Mouse (Mus musculus): ENCODE data around the gene Cox17. TPM values are rescaled to one million over a fixed set of nuclear protein-coding genes. Genes with fewer than 3 reads are reported as not detected.

Gene Cox17
- polyA plus RNA-seq, 1 experiment from 2014 or later: 404 TPM

DNA sequence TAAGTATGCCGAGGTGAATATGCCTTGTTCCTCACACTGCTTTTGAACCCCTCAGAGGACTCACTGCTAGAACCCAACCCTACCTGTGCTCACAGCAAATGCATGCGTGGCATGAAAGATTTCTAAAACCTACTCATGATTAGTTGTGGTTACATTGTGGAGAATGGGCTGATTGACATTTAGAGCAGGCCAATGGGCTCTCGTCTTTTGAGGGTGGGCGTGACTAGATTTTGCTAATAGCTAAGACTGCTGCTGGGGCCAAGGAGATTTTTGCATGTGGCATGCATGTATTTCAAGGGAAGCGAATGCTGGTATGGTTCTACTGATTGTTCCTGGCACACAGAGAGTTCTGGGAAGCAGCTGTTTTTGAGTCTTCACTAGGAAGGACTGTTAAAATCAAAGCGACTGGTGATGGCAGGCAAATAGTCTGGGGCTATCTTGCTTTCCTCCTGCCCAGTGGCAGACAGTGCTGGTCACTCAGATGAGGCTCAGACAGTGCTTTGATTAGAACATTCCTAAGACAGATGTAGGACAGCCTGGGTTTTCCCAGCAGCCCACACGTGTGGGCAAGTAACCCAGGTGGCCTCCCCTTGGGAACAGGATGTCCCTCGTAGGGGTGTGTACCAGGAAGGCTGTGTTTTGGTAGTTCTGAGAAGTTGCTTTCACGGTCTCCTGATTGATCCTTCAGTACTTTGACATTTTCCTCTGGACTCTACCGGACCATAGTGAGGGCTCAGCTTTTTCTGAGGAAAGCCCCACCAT, 27.8 kb downstream of the Cox17 start:
- Histone ChIP-seq H3K9me3 (replicated peaks) (no peaks in the 10 kb centered on the region), H3K27me3 (replicated peaks) (no peaks in the 10 kb centered on the region), H3K4me3 (peak overlapping the region; percentile 63), H3K9ac (peak overlapping the region; percentile 70), H3K36me3 (peaks cover 23% of the 10 kb centered on the region), H3K4me2 (peak overlapping the region; percentile 70), H3K27ac (peak overlapping the region; percentile 96), H3K4me1 (peaks cover 89% of the 10 kb centered on the region)
- 0 out of 2 replicates have a peak, but pooled peaks have one; percentile 7 for ATAC-seq
- WGBS (ENCODE audit: insufficient replicate concordance): 51% methylated on average over 10 of the region's 10 CpGs

GRCm38 (mm10) chr16:38375182-38375581, 28.4 kb downstream of the Cox17 start:
- ATAC-seq: peak; percentile 22; the same call in 1 of the 2 replicates
- peaks cover 23% of the 10 kb centered on the region for H3K36me3 ChIP-seq
- H3K4me1 ChIP-seq: peaks cover 88% of the 10 kb centered on the region
- peak overlapping the region; percentile 63 for H3K4me3 ChIP-seq
- no peaks in the 10 kb centered on the region for H3K9me3 ChIP-seq (replicated peaks)
- peak overlapping the region; percentile 70 for H3K4me2 ChIP-seq
- H3K27ac ChIP-seq: peak overlapping the region; percentile 75
- H3K27me3 ChIP-seq (replicated peaks): no peaks in the 10 kb centered on the region
- peak overlapping the region; percentile 70 for H3K9ac ChIP-seq
- WGBS (ENCODE audit: insufficient replicate concordance): 18% methylated on average over 7 of the region's 7 CpGs

DNA sequence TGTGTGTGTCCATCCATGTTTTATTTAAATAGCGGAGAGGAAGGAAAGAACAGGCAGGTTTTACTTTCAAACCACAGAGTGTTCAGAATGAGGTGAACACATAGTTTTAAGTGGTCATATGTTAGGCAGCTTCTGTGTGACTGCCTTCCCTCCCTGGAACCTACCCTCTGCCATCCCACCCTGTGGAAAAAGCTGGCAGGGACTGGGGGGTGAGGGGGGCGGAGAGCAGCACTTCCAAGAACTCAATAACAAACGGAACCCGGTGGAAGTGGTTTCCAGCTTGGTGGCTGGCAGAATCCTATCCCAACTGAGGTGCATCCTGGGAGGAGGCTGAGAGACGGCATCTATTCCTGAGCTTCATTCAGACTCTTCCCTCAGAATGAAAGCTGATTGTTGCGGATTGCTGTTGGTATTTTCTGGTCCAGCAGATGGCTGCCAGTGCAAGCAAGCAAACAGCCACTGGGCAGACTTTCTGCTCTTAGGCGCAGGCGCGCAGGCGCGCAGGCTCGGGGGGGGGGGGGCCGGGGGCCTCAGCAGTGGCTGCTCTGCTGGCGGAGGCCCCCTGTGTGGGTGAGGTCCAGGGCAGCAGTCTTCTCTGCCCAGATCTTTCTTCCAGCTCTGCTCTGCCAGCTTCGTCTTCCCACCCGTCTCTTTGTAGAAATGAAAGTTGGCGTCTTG, 29.5 kb downstream of the Cox17 start:
- Histone ChIP-seq H3K9me3 (replicated peaks) (no peaks in the 10 kb centered on the region), H3K4me2 (peak overlapping the region; percentile 70), H3K4me1 (peaks cover 77% of the 10 kb centered on the region), H3K36me3 (peaks cover 23% of the 10 kb centered on the region), H3K27me3 (replicated peaks) (no peaks in the 10 kb centered on the region), H3K9ac (peak overlapping the region; percentile 70), H3K27ac (peak overlapping the region; percentile 75), H3K4me3 (peak overlapping the region; percentile 63)
- no peak for ATAC-seq
- 22% methylated on average over 17 of the region's 17 CpGs for WGBS (ENCODE audit: insufficient replicate concordance)

GRCm38 (mm10) chr16:38376841-38377249, 30.1 kb downstream of the Cox17 start:
- Histone ChIP-seq H3K9me3 (replicated peaks) (no peaks in the 10 kb centered on the region), H3K27me3 (replicated peaks) (no peaks in the 10 kb centered on the region), H3K27ac (peak overlapping the region; percentile 75), H3K9ac (peak overlapping the region; percentile 70), H3K36me3 (peaks cover 23% of the 10 kb centered on the region), H3K4me2 (peak overlapping the region; percentile 70), H3K4me1 (peaks cover 74% of the 10 kb centered on the region), H3K4me3 (peak overlapping the region; percentile 63)
- WGBS (ENCODE audit: insufficient replicate concordance): 36% methylated on average over 8 of the region's 8 CpGs
- ATAC-seq: no peak

GRCm38 (mm10) chr16:38377546-38377945, 30.8 kb downstream of the Cox17 start:
- Histone ChIP-seq H3K27me3 (replicated peaks) (no peaks in the 10 kb centered on the region), H3K9ac (no peak overlapping the region), H3K27ac (peak overlapping the region; percentile 75), H3K4me3 (no peak overlapping the region), H3K4me1 (peaks cover 72% of the 10 kb centered on the region), H3K4me2 (no peak overlapping the region), H3K36me3 (peaks cover 23% of the 10 kb centered on the region), H3K9me3 (replicated peaks) (no peaks in the 10 kb centered on the region)
- WGBS (ENCODE audit: insufficient replicate concordance): 90% methylated on average over 6 of the region's 6 CpGs
- ATAC-seq: no peak

GRCm38 (mm10) chr16:38378591-38378990, 31.8 kb downstream of the Cox17 start:
- H3K36me3 ChIP-seq: peaks cover 23% of the 10 kb centered on the region
- H3K27ac ChIP-seq: peak overlapping the region; percentile 34
- H3K9ac ChIP-seq: no peak overlapping the region
- no peak for ATAC-seq
- no peak overlapping the region for H3K4me3 ChIP-seq
- H3K4me1 ChIP-seq: peaks cover 71% of the 10 kb centered on the region
- H3K4me2 ChIP-seq: no peak overlapping the region
- H3K9me3 ChIP-seq (replicated peaks): no peaks in the 10 kb centered on the region
- no peaks in the 10 kb centered on the region for H3K27me3 ChIP-seq (replicated peaks)
- 84% methylated on average over 6 of the region's 6 CpGs for WGBS (ENCODE audit: insufficient replicate concordance)

DNA sequence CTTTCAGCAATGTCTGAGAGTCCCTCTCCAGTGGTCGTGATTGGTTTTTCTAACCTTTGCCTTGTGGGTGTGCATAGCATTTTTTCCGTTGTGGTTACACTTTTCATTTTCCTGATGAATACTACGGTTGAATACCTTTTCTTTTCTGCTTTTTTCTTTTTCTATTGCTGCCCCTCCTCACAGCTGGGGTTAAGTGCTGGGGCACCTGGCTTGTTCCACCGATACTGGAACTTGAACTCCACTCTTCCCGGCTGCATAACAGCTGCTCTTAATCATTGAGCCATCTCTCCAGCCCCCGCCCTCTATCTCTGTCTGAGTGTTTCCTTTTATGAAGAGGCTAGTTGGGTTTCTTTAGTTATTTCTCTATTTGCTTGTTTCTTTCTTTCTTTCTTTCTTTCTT, 32.3 kb downstream of the Cox17 start:
- no peaks in the 10 kb centered on the region for H3K9me3 ChIP-seq (replicated peaks)
- H3K4me1 ChIP-seq: peaks cover 71% of the 10 kb centered on the region
- no peak for ATAC-seq
- H3K36me3 ChIP-seq: peaks cover 21% of the 10 kb centered on the region
- no peak overlapping the region for H3K9ac ChIP-seq
- H3K27ac ChIP-seq: peak overlapping the region; percentile 34; the same call in 1 of the 2 replicates
- no peak overlapping the region for H3K4me2 ChIP-seq
- WGBS (ENCODE audit: insufficient replicate concordance): 26% methylated on average over 6 of the region's 6 CpGs
- no peak overlapping the region for H3K4me3 ChIP-seq
- no peaks in the 10 kb centered on the region for H3K27me3 ChIP-seq (replicated peaks)

DNA sequence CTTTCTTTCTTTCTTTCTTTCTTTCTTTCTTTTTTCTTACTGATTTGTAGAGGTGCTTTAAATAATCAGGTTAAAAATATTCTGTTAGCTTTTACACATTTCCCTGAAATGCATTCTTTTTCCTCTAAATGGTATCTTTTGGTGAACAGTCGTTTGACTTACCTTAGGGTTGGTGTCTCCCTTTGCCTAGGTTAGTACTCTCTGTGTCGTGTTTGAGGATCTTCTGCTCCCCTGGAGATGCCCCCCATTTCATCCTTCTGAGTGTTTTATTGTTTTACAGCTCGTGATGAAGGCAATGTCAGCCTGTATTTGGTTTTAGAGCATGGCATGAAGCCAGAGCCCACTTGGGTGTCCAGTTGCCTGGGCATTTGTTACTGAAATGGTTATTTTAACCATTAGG, 32.7 kb downstream of the Cox17 start:
- peaks cover 19% of the 10 kb centered on the region for H3K36me3 ChIP-seq
- H3K27me3 ChIP-seq (replicated peaks): no peaks in the 10 kb centered on the region
- H3K4me3 ChIP-seq: no peak overlapping the region
- H3K4me1 ChIP-seq: peaks cover 71% of the 10 kb centered on the region
- no peak overlapping the region for H3K9ac ChIP-seq
- peak overlapping the region; percentile 33; the same call in 1 of the 2 replicates for H3K27ac ChIP-seq
- H3K4me2 ChIP-seq: no peak overlapping the region
- WGBS (ENCODE audit: insufficient replicate concordance): 34% methylated on average over 3 of the region's 3 CpGs
- no peaks in the 10 kb centered on the region for H3K9me3 ChIP-seq (replicated peaks)
- no peak for ATAC-seq

DNA sequence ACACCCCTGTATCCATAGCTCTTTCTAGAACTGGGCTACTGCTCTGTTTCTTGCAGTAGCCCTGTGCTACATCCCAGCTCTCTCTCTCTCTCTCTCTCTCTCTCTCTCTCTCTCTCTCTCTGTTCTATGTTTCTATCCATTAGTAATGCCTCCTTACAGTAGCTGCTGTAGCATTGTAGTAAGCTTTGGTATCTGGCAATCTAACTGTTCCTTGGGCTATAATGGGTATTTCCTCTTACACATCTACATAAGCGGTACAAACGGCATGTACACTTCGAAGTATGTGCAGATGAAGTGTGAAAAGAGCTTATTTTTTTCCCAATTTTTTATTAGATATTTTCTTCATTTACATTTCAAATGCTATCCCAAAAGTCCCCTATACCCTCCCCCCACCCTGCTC, 33.1 kb downstream of the Cox17 start:
- Histone ChIP-seq H3K36me3 (peaks cover 19% of the 10 kb centered on the region), H3K27me3 (replicated peaks) (no peaks in the 10 kb centered on the region), H3K9ac (no peak overlapping the region), H3K4me1 (peaks cover 71% of the 10 kb centered on the region), H3K9me3 (replicated peaks) (no peaks in the 10 kb centered on the region), H3K4me3 (no peak overlapping the region), H3K4me2 (no peak overlapping the region), H3K27ac (peak overlapping the region; percentile 33; the same call in 1 of the 2 replicates)
- WGBS (ENCODE audit: insufficient replicate concordance): 81% methylated on average over 3 of the region's 3 CpGs
- no peak for ATAC-seq

DNA sequence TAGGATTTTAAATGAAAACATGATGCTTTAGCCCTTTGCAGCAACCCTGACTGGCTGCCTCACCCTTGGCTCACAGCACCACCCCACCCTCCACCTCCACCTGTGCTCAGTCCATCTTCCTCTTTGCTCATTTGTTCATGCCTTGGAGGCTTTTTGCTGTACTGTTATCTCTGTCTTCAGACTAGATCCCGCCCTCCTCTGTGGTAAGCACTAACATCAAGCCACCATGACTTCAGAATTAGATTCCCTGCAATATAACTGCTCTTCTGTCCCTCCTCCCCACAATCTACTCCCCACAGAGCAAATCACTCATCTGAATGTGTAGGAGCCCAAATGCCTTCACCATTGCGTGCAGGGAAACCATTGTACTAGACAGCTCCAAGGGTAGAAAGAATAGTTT, 36.9 kb downstream of the Cox17 start:
- H3K27ac ChIP-seq: peak overlapping the region; percentile 61
- H3K9me3 ChIP-seq (replicated peaks): no peaks in the 10 kb centered on the region
- H3K36me3 ChIP-seq: peaks cover 3% of the 10 kb centered on the region
- H3K4me1 ChIP-seq: peaks cover 69% of the 10 kb centered on the region
- no peak overlapping the region for H3K9ac ChIP-seq
- H3K4me2 ChIP-seq: peak overlapping the region; percentile 15; the same call in 1 of the 2 replicates
- ATAC-seq: peak; percentile 83
- 20% methylated on average over 2 of the region's 2 CpGs for WGBS (ENCODE audit: insufficient replicate concordance)
- H3K27me3 ChIP-seq (replicated peaks): no peaks in the 10 kb centered on the region
- H3K4me3 ChIP-seq: no peak overlapping the region

DNA sequence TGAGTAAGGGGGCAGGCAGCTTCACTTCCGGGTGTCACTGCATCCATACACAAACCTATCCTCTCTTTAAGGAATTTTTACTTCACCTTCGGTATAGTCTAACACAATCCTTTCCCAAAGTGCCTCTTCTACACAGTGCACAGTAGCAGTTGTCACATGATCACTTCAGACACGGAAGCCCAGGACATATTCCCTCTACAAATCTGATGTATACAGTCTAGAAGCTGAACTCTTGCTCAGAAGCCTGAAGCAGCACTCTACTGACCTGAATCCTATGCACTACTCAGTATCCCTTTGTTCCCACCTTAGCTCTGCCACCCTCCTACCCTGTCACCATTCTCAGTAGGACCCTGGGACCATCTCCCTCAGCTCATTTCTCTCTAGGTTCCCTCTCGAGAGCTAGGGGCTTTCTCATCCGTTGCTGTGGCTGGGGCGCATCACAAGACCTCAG, 38.4 kb downstream of the Cox17 start:
- H3K27ac ChIP-seq: peak overlapping the region; percentile 61
- H3K4me1 ChIP-seq: peaks cover 56% of the 10 kb centered on the region
- no peaks in the 10 kb centered on the region for H3K27me3 ChIP-seq (replicated peaks)
- 81% methylated on average over 6 of the region's 6 CpGs for whole genome bisulfite sequencing (ENCODE audit: insufficient replicate concordance)
- H3K36me3 ChIP-seq: no peaks in the 10 kb centered on the region
- no peak overlapping the region for H3K4me3 ChIP-seq
- no peak overlapping the region for H3K4me2 ChIP-seq
- H3K9me3 ChIP-seq (replicated peaks): no peaks in the 10 kb centered on the region
- no peak for ATAC-seq
- H3K9ac ChIP-seq: no peak overlapping the region

GRCm38 (mm10) chr16:38385700-38386099, 38.9 kb downstream of the Cox17 start:
- Histone ChIP-seq H3K36me3 (no peaks in the 10 kb centered on the region), H3K9me3 (replicated peaks) (no peaks in the 10 kb centered on the region), H3K9ac (no peak overlapping the region), H3K27ac (peak overlapping the region; percentile 61; the same call in 1 of the 2 replicates), H3K27me3 (replicated peaks) (no peaks in the 10 kb centered on the region), H3K4me2 (no peak overlapping the region), H3K4me3 (no peak overlapping the region), H3K4me1 (peaks cover 56% of the 10 kb centered on the region)
- no peak for ATAC-seq
- WGBS (ENCODE audit: insufficient replicate concordance): 80% methylated on average over 4 of the region's 4 CpGs
